Mouse (Mus musculus): ENCODE measurements around the gene Kazn. TPM values are rescaled to one million over a fixed set of nuclear protein-coding genes. Genes with fewer than 3 reads are reported as not detected.

The Kazn gene
- total RNA-seq, 2 experiments from 2014 or later: 45.9 to 48.5 TPM

DNA sequence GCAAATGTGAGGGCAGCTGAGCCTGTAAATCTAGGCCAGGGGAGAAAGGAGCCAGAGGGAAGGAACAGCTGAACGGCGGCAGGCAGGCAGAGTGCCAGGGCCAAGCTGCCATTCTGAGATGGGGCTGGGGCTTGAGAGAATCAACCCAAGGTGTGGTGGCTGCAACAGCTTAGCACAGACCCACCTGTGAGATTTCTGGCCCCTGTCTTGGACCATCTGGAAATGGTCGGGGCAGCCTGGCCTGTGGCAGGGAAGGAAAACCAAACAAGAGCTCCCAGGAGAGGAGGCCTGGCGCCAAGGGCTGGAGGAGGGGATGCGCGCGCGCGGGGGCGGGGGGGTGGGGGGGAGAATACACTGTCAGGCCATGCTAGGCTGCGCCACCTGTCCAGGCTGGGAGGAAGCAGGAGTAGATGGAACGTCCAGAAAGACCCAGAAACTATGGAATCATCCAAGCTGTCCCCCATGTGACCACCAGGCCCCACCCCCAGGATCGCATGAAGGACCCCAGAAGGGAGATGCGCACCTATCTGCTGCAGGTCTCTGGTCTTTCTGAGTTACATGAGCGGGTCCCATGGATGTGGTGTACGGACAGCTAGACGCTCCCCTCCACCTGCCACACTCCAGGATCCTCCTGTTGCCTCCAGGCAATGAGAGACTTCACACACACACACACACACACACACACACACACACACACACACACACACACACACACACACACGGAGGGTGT, 158.1 kb downstream of the Kazn start:
- DNase-seq (ENCODE audit: low spot score in 2 of 2): peak in 1 of 2 experiments; percentile 48

- no peak for DNase-seq (ENCODE audit: low spot score in 2 of 2)
These were observed 158.8 kb downstream of the Kazn start for GRCm38 (mm10) chr4:142080487-142080767.

- DNase-seq (ENCODE audit: low spot score in 2 of 2): no peak
These were observed 159.3 kb downstream of the Kazn start for GRCm38 (mm10) chr4:142079629-142080486.

DNA sequence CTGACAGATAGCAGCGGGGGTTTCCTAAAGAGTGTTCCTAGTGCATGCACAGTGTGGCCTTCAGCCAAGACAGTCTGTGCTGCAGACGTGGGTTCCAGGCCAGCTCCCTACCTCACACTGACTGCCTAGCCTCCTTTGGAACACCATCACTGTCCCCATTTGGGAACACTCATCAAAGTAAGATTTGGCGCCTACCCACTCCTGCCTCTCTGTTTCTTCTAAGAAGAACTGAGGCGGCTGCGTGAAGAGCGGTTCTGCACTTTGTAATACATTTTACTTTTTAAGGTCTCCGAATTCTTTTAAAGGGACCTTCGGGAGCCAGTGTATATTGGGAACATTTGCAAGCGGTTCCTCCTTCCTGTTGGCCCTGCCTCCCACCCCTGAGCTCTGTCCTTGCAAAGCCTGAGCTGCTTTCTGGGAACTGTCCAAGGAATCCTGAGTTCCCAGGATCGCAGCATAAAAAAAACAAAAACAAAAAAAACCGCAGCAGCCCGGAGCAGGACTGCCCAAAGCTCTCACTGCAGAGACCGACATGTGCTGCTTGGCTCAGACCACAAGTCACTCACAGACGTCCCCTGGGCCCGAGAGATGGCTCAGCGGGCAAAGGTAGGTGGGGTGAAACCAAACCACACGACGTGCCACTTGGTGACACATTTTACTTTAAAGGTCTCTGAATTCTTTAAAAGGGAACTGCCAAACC, 161.5 kb downstream of the Kazn start:
- peak in 1 of 2 experiments; percentile 43 for DNase-seq (ENCODE audit: low spot score in 2 of 2)

DNA sequence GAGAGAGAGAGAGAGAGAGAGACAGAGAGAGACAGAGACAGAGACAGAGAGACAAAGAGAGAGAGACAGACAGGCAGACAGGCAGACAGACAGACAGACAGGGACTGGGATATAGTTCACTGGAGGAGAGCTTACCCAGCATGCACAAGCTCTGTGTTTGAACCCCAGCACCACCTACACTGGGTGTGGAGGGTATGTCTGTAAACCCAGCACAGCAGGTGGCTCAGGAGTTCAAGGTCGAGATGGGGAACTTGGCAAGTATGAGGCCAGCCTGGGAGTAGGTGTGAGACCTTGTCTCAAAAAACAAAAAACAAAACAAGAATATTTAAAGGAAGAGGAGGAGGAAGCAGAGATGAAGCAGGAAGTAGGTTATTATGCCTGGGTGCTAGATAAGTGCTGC, 162.3 kb downstream of the Kazn start:
- no peak for DNase-seq (ENCODE audit: low spot score in 2 of 2)

- no peak for DNase-seq (ENCODE audit: low spot score in 2 of 2)
These were observed 163.3 kb downstream of the Kazn start for GRCm38 (mm10) chr4:142075931-142076330.

DNA sequence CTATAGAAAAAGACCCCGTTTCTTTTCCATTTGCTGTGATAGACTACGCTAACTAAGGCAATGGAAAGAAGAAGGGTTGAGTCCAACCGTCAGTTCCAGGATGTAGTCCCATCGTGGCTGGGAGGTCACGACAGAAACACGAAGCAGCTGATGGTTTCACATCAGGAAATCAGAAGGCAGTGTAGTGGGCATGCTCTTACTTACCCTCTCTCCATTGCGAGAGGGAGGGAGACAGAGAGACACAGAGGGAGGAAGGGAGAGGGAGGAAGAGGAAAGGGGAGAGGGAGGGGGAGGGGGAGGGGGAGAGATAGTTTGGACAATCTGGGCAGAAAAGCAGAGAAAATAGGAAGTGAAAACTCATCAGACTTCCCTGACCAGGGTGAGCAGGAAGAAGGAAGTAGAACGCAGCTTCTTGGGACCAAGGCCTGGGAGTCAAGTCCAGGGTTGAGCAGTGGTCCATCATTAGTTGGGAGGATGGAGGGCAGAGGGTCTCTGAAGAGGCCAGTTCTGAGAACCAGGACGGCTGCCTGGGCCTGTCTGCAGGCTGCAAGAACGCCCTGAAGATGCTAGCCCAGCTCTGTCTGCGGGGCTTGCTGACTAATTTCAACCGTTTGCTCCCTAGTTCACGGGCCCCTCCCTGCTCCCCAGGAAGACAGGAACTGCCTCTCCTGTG, 165.0 kb downstream of the Kazn start:
- DNase-seq (ENCODE audit: low spot score in 2 of 2): no peak

DNA sequence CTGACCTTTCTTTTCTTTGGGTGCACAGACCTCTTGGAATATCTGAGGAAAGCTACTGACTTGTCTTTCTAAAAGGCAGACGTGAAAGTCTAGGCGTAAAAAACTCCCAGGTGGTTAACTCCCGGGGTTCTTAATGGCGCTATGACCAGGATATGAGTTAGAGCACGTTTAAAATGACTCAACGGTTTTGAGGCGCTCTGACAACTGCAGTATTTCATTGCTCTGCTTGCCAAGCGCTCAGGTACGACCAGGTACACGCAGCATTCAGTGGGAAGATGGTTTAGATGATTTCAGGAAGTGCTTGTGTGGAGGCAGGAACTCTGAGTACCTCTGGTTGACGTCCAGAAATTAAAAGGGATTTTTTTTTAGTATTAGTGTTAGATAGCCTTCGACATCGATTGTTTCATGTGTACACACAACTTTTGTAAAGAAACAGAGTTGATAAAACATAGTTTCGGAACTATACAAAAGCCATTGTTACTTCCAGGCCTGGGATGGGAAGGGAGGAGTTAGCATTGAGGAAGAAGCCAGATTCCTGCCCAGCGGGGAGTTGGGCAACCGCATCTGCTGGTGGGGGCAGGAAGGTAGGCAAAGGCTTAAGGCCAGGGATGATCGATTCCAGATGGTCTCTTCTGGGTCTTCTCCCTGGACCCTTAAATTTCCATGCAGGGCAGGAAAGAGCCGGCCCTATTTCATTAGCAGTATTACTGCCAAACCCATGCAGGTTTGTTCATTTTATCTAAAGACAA, 167.8 kb downstream of the Kazn start:
- DNase-seq (ENCODE audit: low spot score in 2 of 2): no peak

DNA sequence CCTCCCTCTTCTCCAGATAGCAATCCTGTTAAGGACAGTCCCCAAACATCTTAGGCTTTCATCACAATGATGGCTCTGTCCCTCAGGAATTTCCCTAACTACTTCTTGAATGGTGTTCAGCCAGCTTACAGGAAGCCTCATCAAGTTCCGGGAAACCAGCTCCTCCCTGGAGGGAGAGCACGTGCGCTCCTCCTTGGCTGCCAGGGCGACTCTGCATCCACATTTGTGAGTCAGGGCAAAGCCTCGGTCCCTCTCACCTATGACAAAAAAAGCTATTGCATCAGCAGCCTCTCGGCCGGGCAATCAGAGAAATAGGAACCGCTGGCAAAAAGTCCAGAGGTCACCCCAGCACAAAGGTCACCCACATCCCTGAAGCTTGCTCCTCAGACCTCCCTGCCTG, 168.4 kb downstream of the Kazn start:
- DNase-seq (ENCODE audit: low spot score in 2 of 2): no peak

- no peak for DNase-seq (ENCODE audit: low spot score in 2 of 2)
These were observed 170.0 kb downstream of the Kazn start for GRCm38 (mm10) chr4:142068899-142069812.

DNA sequence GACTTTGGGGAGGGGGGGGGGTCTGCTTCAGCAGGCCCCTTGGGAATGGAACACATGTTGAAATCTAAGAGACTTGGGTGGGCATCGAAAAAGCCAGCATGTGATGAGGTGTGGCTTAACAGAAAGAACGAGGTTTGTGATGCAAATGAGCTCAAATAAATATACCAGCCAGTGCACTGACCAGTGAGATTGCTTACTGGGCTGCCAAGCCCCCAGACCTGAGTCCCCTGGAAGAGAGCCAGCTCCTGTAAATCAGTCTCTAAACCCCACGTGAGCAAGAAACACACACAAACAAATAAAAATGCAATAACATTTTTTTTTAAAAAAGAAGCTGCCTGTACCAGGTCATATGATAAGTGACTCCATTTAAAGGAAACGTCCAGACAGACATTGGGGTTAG, 172.6 kb downstream of the Kazn start:
- no peak for DNase-seq (ENCODE audit: low spot score in 2 of 2)

DNA sequence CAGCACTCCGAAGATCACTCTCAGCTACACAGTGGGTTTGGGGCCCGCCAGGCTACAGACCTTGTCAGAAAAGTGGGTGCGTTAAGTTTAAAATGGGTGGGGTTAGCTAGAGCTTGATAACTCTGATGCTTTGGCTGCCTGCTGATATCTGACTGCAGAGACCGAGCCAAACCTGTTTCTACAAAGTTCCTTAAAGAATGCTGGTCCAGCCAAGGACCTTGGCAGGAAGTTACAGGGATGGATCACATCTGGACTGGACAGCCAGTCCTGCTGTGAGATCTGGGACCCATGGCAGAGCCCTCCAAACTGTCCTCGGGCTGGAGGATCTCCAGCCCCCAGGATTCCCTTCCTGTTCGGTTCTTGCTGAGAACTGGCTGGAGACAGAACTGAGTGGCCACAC, 173.4 kb downstream of the Kazn start:
- DNase-seq (ENCODE audit: low spot score in 2 of 2): no peak

DNA sequence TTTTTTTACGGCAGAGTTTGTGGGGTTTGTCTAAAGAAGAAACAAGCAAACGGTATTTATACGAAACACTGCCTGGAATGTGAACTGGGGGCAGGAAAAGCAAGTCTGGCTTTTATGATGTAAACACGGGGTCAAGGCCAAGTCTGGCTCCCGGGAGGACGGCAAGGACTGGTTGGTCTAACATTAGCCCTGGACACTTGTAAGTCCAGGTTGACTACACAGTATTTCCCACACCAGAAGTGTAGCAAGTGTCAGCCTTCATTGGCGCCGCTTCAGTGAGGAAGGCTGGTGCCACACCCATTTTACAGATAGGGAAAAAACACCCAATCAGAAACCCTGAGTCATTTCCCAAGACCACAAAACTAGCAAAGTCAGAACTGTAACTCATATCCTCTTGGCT, 173.9 kb downstream of the Kazn start:
- DNase-seq (ENCODE audit: low spot score in 2 of 2): no peak

DNA sequence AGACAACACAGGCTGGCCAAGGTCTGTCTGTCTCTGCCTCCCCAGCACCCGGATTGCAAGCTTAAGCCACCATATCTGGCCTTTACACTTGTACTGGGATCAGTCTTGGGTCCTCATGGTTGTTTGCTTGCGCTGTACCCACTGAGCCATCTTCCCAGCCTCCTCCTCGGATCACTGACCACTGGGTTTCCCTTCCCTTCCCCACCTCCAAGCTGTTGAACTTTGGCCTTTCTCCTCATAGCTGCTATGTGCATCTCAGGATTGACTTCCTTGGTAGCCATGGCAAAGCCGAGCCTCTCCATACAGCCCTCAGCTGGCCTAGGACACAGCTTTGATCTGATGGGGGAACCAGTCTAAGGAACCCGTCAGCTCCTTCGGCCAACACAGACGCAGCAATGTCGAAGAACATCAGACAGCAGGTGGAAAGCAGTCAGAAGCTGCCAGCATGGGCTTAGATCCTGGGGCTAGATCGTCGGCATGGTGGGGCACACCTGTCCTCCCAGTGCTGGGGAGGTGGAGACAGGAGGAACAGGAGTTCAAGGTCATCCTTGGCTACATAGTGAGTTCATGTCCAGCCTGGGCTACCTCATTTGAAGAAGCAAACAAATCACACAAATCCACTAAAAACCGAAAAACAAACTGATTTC, 174.5 kb downstream of the Kazn start:
- no peak for DNase-seq (ENCODE audit: low spot score in 2 of 2)

GRCm38 (mm10) chr4:142063057-142063534, 176.1 kb downstream of the Kazn start:
- DNase-seq (ENCODE audit: low spot score in 2 of 2): no peak

DNA sequence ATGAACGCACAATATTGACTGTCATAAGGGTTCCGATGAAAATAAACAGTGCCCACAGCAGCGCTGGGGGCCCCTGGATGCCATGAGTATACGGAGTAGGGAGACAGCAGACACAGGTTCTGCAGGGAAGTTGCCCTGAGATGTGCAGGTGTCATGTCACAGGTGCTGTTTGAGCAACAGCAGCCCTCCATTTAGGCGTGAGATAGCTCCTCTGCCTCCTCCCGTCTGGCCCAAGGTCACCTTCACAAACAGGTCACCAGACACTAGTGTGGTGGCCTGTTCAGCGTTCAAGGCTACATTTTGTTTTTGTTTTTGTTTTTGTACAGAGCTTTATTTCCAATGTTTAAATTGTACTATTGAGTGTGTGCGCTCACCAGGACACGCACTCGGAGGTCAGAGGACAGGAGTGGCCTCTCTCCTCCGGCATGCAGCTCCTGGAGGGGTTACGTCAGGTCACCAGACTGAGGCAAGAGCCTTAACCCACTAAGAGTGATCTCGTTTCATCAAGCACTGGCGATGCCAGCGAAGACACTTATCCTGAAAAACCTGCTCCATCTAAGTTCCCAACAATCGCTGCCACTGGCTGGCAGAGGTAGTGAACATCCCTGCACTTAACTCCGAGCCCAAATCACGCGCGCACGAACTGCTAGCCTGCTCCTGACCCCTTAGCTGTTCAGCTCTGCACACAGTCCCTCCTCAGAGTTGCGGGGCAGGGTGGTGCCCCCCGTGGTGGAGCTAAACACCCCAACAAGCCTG, 177.5 kb downstream of the Kazn start:
- DNase-seq (ENCODE audit: low spot score in 2 of 2): no peak

DNA sequence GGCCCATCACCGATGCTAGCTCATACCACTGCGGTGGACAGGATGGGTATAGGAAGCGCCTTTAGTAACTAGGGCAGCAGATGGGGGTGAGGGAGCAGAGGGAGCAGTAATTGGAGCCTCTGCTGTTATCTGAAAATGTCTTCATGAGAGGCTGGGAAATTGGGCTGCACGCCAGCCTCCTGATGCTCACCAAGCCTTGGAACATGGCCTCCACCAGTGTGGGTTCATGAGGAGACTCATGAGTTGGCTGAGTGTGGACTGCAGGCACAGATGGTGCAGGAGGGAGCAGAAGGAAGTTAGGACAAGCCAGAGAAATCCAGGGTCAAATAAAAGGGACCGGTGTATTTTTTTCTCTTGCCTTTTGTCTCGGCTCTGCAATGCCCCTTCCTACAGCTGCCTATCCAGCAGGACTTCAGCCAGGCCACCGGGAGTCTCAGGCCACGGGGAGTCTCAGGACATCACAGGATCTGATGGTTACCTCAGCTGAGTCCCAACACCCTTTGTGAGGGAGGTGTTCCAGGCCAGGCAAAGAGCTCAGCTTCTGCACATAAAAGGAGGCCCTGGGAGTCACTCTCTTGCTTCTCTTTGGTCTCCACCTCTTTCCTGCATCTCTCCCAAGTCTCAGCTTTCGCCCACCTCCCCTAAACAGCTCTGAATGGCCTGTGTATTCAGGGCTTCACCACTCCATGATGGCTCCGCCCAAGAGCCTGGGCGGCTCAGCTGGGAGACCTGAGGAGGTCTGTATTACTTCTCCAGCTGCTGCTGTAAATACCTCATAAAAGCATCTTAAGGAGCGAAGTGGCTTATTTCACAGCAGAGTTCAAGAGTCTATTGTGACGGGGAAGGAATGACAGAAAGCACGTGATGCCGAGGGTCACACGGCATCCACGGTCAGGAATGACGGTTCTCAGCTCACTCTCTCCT, 178.5 kb downstream of the Kazn start:
- peak in 1 of 2 experiments; percentile 70 for DNase-seq (ENCODE audit: low spot score in 2 of 2)
